Mouse (Mus musculus) midbrain, postnatal 0 days (tissue): ENCODE measurements around the gene Pir. TPM values are rescaled to one million over a fixed set of nuclear protein-coding genes. Genes with fewer than 3 reads are reported as not detected.

ENCODE experiments used
- ATAC-seq: fragments of 200-750 bp; cut with Nextera tagmentation; 2 replicates; pipeline ENCODE4 v1.8.0; 2017; ENCODE audit warnings: moderate number of reproducible peaks, mild to moderate bottlenecking, moderate TSS enrichment, moderate library complexity; ENCODE audit not compliant: low FRiP score
- DNase-seq: peaks from one replicate; pipeline ENCODE4 v3.0.0-alpha.2; 2015; ENCODE audit warnings: low spot score
- H3K27ac ChIP-seq: fragments of 300-500 bp; sonication (generic); 2 replicates; pipeline ENCODE4 v1.5.1; 2014; ENCODE audit warnings: low read depth, mild to moderate bottlenecking, low read length, mixed read lengths
- H3K27me3 ChIP-seq: fragments of 300-500 bp; sonication (generic); 2 replicates; pipeline ENCODE4 v1.6.1; 2014; ENCODE audit warnings: low read length, control low read depth, mixed read lengths; ENCODE audit not compliant: insufficient read depth
- H3K36me3 ChIP-seq: fragments of 300-500 bp; sonication (generic); 2 replicates; pipeline ENCODE4 v1.6.1; 2014; ENCODE audit warnings: low read length, control low read depth, mixed read lengths; ENCODE audit not compliant: insufficient read depth
- H3K4me1 ChIP-seq: fragments of 300-500 bp; sonication (generic); 2 replicates; pipeline ENCODE4 v1.6.1; 2014; ENCODE audit warnings: mild to moderate bottlenecking, control low read depth, antibody characterized with exemption, low read length, mixed read lengths; ENCODE audit not compliant: insufficient read depth
- H3K4me2 ChIP-seq: fragments of 300-500 bp; sonication (generic); 2 replicates; pipeline ENCODE4 v1.6.1; 2014; ENCODE audit warnings: low read depth, mild to moderate bottlenecking, low read length, mixed read lengths; ENCODE audit not compliant: poor library complexity, severe bottlenecking
- H3K4me3 ChIP-seq: fragments of 300-500 bp; sonication (generic); 2 replicates; pipeline ENCODE4 v1.5.1; 2014; ENCODE audit warnings: low read depth, mild to moderate bottlenecking, low read length, moderate library complexity
- H3K9ac ChIP-seq: fragments of 300-500 bp; sonication (generic); replicated peaks from 2 replicates; pipeline ENCODE4 v1.6.1; 2014; ENCODE audit warnings: mild to moderate bottlenecking, low read length, moderate library complexity, mixed read lengths; ENCODE audit not compliant: poor library complexity, severe bottlenecking
- H3K9me3 ChIP-seq: fragments of 300-500 bp; sonication (generic); 2 replicates; pipeline ENCODE4 v1.6.1; 2016; ENCODE audit warnings: low read length, control low read depth
- CTCF ChIP-seq: IDR thresholded peaks from 2 replicates; pipeline ENCODE4 v1.5.1; 2016; ENCODE audit warnings: antibody characterized with exemption, mild to moderate bottlenecking
- WGBS: fragments of 180-500 bp; shearing (Covaris S2); extraction: QIAGEN DNeasy Blood & Tissue Kit; methylation state at CpG from one replicate; pipeline ENCODE4 v1.1.7; 2014; 5-methylcytosine and 5-hydroxymethylcytosine counted together
- polyA plus RNA-seq: library from polyadenylated mRNA; unstranded; fragments of >200 nt; fragmentation: Nextera tagmentation; extraction: Ambion mirVana; gene quantifications from 2 replicates; pipeline ENCODE4 v1.2.1, GENCODE M21; 2015
- total RNA-seq: library from RNA; depleted of rRNA; stranded (reverse); fragments of >200 nt; gene quantifications from 2 replicates; pipeline ENCODE4 v1.2.3, GENCODE M21; 2014

Gene Pir
- total and polyA plus RNA-seq, 2 experiments from 2014 or later = 0.55 to 5.6 TPM

DNA sequence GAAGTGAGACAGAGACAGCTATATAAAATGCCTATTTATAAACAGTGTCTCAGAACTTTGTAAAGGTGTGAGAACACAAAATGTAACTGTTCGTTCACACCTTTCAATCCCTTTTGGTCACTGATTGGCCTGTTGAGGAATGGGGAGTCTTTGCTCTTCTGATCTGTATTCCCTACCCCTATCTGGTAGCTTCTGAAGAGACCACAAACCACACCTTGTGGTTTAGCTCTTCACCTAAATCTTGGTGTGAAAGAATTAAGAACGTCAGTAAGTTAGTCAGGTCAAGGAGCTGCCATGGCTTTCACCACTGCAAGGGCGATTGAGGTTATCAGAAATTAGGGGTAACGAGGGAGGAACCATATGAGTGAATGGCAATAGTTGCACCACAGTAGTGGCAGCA lies 49.4 kb downstream of the Pir start:
- Histone ChIP-seq H3K4me3 (no peak overlapping the region), H3K27me3 (peaks cover 4% of the 10 kb centered on the region; the same call in 1 of the 2 replicates), H3K36me3 (no peaks in the 10 kb centered on the region), H3K9ac (no peak overlapping the region), H3K9me3 (no peaks in the 10 kb centered on the region), H3K4me2 (no peak overlapping the region), H3K4me1 (no peaks in the 10 kb centered on the region), H3K27ac (no peak overlapping the region)
- TF ChIP-seq CTCF = no peak
- DNase-seq = no peak
- no peak for ATAC-seq
- WGBS = 94% methylated on average over 4 of the region's 4 CpGs

DNA sequence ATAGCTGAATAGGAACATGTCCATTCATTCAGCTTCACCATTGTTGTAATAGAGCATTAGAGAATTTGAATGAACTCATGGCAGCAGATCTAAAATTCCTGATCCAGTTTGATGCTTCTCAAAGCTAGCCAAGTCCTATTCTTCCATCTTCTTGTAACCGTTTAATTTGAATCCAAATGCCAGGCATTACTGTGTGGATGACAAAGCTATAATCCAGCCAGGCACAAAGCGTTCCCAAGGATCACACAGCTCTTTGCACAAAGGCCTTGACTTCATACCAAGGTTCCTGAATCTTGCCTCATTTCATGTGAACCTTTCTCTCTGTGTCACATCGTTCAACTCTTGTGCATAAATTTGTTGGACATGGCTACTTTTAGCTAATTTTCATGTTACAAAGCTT lies 50.9 kb downstream of the Pir start:
- no peaks in the 10 kb centered on the region for H3K4me1 ChIP-seq
- no peak for ATAC-seq
- no peak overlapping the region for H3K9ac ChIP-seq
- no peak overlapping the region for H3K4me2 ChIP-seq
- no peak overlapping the region for H3K27ac ChIP-seq
- TF ChIP-seq CTCF = no peak
- H3K9me3 ChIP-seq = no peaks in the 10 kb centered on the region
- H3K27me3 ChIP-seq = peaks cover 4% of the 10 kb centered on the region; the same call in 1 of the 2 replicates
- 56% methylated on average over 3 of the region's 3 CpGs for WGBS
- no peaks in the 10 kb centered on the region for H3K36me3 ChIP-seq
- DNase-seq = no peak
- no peak overlapping the region for H3K4me3 ChIP-seq

DNA sequence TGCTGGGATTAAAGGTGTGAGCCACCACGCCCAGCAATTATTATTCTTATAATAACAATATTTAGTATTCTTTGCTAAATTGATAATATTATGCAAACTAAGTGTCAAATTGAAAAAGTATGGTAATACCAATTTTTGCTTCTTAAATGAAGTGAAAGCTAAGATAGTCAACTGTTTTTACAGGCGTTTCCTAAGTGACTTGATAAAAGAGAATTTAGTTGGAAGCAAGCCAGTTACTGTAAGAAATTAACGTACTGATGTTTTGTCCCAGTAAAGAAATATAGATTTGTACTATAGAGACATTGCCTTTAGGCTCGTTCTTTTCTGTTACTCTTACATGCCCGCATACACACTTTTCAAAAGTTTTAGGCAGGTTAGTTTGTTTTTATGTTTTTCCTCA lies 53.3 kb downstream of the Pir start:
- ATAC-seq = no peak
- Histone ChIP-seq H3K9ac (no peak overlapping the region), H3K4me2 (no peak overlapping the region), H3K4me3 (no peak overlapping the region), H3K9me3 (no peaks in the 10 kb centered on the region), H3K36me3 (no peaks in the 10 kb centered on the region), H3K4me1 (no peaks in the 10 kb centered on the region), H3K27ac (no peak overlapping the region), H3K27me3 (peaks cover 4% of the 10 kb centered on the region; the same call in 1 of the 2 replicates)
- WGBS = 80% methylated on average over 5 of the region's 5 CpGs
- no peak for TF ChIP-seq CTCF
- no peak for DNase-seq

DNA sequence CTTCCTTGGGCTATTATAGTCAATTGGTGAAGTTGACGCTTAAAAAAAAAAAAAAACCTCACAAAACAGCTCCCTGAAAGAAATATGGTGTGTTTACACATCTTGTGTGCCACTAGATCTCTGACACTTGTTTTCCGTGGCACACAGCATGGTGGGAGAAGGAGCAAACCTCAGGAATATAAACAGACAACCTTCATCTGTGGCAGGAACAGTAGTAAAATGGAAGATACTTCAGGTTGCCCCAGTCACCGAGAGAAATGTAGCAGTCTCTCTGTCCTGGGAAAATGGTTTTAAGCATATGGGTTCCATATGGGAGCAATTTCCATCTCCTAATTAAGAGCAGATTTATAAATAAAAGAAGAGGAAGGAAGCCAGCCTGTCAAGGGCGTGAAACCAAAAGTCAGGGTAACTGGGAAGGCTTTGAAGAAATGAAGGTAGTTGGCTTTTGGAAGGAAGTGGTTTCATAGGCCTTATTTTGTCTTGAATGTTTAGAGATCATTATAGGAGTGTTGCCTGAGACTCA lies 54.3 kb downstream of the Pir start:
- Histone ChIP-seq H3K4me2 (no peak overlapping the region), H3K9me3 (no peaks in the 10 kb centered on the region), H3K9ac (no peak overlapping the region), H3K27me3 (peaks cover 4% of the 10 kb centered on the region; the same call in 1 of the 2 replicates), H3K4me1 (no peaks in the 10 kb centered on the region), H3K4me3 (no peak overlapping the region), H3K27ac (no peak overlapping the region), H3K36me3 (no peaks in the 10 kb centered on the region)
- no peak for TF ChIP-seq CTCF
- ATAC-seq (no peak), DNase-seq (no peak)
- 79% methylated on average over 4 of the region's 4 CpGs for WGBS

DNA sequence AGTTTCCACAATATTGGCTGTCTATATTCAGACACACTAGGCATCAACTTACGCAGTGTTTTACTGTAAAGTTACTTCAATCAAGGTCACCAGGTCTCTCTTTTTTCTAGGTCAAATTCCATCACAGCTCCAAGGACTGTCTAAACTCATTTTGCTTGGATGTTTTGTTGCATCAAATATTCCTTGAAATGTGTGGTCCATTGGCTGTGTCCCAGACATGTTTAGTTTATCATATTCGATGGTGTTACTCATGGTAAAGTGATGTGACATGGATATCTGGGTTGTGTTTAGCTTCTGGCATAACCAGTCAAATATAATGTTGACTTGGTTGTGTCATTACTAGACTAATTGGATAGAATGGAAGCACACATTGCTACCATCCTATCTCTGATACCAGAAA lies 61.2 kb downstream of the Pir start:
- no peaks in the 10 kb centered on the region for H3K4me1 ChIP-seq
- DNase-seq (no peak), ATAC-seq (no peak)
- H3K4me3 ChIP-seq = no peak overlapping the region
- TF ChIP-seq CTCF = no peak
- H3K9me3 ChIP-seq = no peaks in the 10 kb centered on the region
- no peaks in the 10 kb centered on the region for H3K36me3 ChIP-seq
- no peak overlapping the region for H3K4me2 ChIP-seq
- H3K27me3 ChIP-seq = no peaks in the 10 kb centered on the region
- no peak overlapping the region for H3K27ac ChIP-seq
- 92% methylated on average over 2 of the region's 2 CpGs for WGBS
- no peak overlapping the region for H3K9ac ChIP-seq

DNA sequence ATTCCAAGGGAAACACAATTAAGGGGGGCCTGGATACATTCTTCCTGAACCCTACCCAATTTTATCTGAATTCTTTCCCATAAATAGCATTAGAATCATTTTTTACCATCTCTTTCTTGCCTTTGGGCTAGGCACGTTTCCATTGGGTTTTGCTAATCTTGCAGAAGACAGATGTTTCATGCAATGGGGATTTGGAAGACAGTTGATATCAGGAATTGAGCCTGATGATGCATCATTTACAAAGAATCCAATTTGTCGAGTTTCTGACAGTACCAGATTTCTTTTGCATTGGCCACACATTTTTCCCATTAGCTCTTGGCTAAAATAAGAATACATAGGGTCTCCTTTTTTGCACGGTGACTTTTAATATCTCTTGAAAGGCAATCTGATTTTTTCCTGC lies 61.6 kb downstream of the Pir start:
- DNase-seq = no peak
- H3K27ac ChIP-seq = no peak overlapping the region

More for the DNA sequence above, 61.6 kb downstream of the Pir start:
- H3K9me3 ChIP-seq = no peaks in the 10 kb centered on the region
- 75% methylated on average over 3 of the region's 3 CpGs for WGBS
- TF ChIP-seq CTCF = no peak
- no peak for ATAC-seq
- no peaks in the 10 kb centered on the region for H3K36me3 ChIP-seq
- no peak overlapping the region for H3K4me2 ChIP-seq
- H3K27me3 ChIP-seq = no peaks in the 10 kb centered on the region
- no peaks in the 10 kb centered on the region for H3K4me1 ChIP-seq
- no peak overlapping the region for H3K4me3 ChIP-seq
- no peak overlapping the region for H3K9ac ChIP-seq
